Mouse (Mus musculus) midbrain, embryonic 12.5 days (tissue): ENCODE data around the gene S1pr2. TPM values are rescaled to one million over a fixed set of nuclear protein-coding genes. Genes with fewer than 3 reads are reported as not detected.

Source experiments
- ATAC-seq: fragments of 200-750 bp; cut with Nextera tagmentation; 2 replicates; pipeline ENCODE4 v1.8.0; 2017; ENCODE audit warnings: low read depth, moderate TSS enrichment, moderate library complexity; ENCODE audit not compliant: low FRiP score
- H3K27ac ChIP-seq: fragments of 300-500 bp; sonication (generic); replicated peaks from 2 replicates; pipeline ENCODE4 v1.5.1; 2016; ENCODE audit warnings: mild to moderate bottlenecking
- H3K27me3 ChIP-seq: fragments of 300-500 bp; sonication (generic); 2 replicates; pipeline ENCODE4 v1.6.1; 2016; ENCODE audit warnings: mild to moderate bottlenecking
- H3K36me3 ChIP-seq: fragments of 300-500 bp; sonication (generic); 2 replicates; pipeline ENCODE4 v1.6.1; 2016
- H3K4me1 ChIP-seq: fragments of 300-500 bp; sonication (generic); 2 replicates; pipeline ENCODE4 v1.6.1; 2016
- H3K4me2 ChIP-seq: fragments of 300-500 bp; sonication (generic); replicated peaks from 2 replicates; pipeline ENCODE4 v1.6.1; 2016; ENCODE audit warnings: mild to moderate bottlenecking, moderate library complexity
- H3K4me3 ChIP-seq: fragments of 300-500 bp; sonication (generic); 2 replicates; pipeline ENCODE4 v1.5.1; 2016; ENCODE audit warnings: mild to moderate bottlenecking
- H3K9ac ChIP-seq: fragments of 300-500 bp; sonication (generic); replicated peaks from 2 replicates; pipeline ENCODE4 v1.6.1; 2016; ENCODE audit warnings: mild to moderate bottlenecking, moderate library complexity
- H3K9me3 ChIP-seq: fragments of 300-500 bp; sonication (generic); 2 replicates; pipeline ENCODE4 v1.6.1; 2016; ENCODE audit warnings: mild to moderate bottlenecking
- WGBS: fragments of 180-500 bp; shearing (Covaris S2); methylation state at CpG from one replicate; pipeline ENCODE4 v1.1.7; 2016; 5-methylcytosine and 5-hydroxymethylcytosine counted together
- microRNA-seq: library from miRNA; unstranded; fragments of <30 nt; microRNA quantifications from one replicate; pipeline ENCODE4, GENCODE M21; 2017
- polyA plus RNA-seq: library from polyadenylated mRNA; unstranded; fragments of >200 nt; fragmentation: Nextera tagmentation; extraction: Ambion mirVana; gene quantifications from 2 replicates; pipeline ENCODE4 v1.2.1, GENCODE M21; 2016

The S1pr2 gene
- polyA plus RNA-seq, 1 experiment from 2014 or later = 22.6 TPM

GRCm38 (mm10) chr9:20916160-20916559, 60.4 kb downstream of the S1pr2 start:
- Histone ChIP-seq H3K27me3 (no peaks in the 10 kb centered on the region), H3K4me1 (no peaks in the 10 kb centered on the region), H3K27ac (no peak overlapping the region), H3K9me3 (no peaks in the 10 kb centered on the region), H3K9ac (no peak overlapping the region), H3K4me3 (no peak overlapping the region), H3K36me3 (peaks cover 100% of the 10 kb centered on the region), H3K4me2 (no peak overlapping the region)
- 94% methylated on average over 4 of the region's 4 CpGs for WGBS
- ATAC-seq = no peak

Small RNA genes within 50 kb of the gene (microRNA-seq; reads per million reads assigned to microRNA genes)
- not detected for gene Mir7081

Other genes starting within 250 kb of the S1pr2 start
- 40.8 and 42.9 TPM in 2 replicates for gene Olfm2, start 230.4 kb downstream of the S1pr2 start, polyA plus RNA-seq
- 0.63 and 0.84 TPM in 2 replicates for gene Col5a3, start 161.7 kb downstream of the S1pr2 start, polyA plus RNA-seq
- not detected in 2 replicates for gene Rdh8, start 158.3 kb downstream of the S1pr2 start, polyA plus RNA-seq
- gene A230050P20Rik, start 108.1 kb downstream of the S1pr2 start, polyA plus RNA-seq = 1.3 and 1.8 TPM in 2 replicates
- gene Angptl6, start 97.1 kb downstream of the S1pr2 start, polyA plus RNA-seq = 4.3 TPM in 2 replicates
- 55.3 and 62.7 TPM in 2 replicates for gene Ppan, start 88.6 kb downstream of the S1pr2 start, polyA plus RNA-seq
- 298 and 321 TPM in 2 replicates for gene Eif3g, start 78.2 kb downstream of the S1pr2 start, polyA plus RNA-seq
- 109 and 113 TPM in 2 replicates for gene Dnmt1, start 16.9 kb downstream of the S1pr2 start, polyA plus RNA-seq
- 101 and 109 TPM in 2 replicates for gene Mrpl4, start 26.0 kb upstream of the S1pr2 start, polyA plus RNA-seq
- 3.5 and 5.0 TPM in 2 replicates for gene Icam1, start 39.2 kb upstream of the S1pr2 start, polyA plus RNA-seq
- gene Icam4, start 52.6 kb upstream of the S1pr2 start, polyA plus RNA-seq = 1.1 and 1.3 TPM in 2 replicates
- gene Icam5, start 55.3 kb upstream of the S1pr2 start, polyA plus RNA-seq = 0.08 TPM in 1 of 2 replicates, not detected in the other
- gene Zglp1, start 90.3 kb upstream of the S1pr2 start, polyA plus RNA-seq = 0.98 and 3.1 TPM in 2 replicates
- gene Gm49373, start 96.3 kb upstream of the S1pr2 start, polyA plus RNA-seq = 0.89 and 1.6 TPM in 2 replicates
- 38.0 and 40.7 TPM in 2 replicates for gene Fdx1l, start 96.8 kb upstream of the S1pr2 start, polyA plus RNA-seq
- 2.3 and 2.9 TPM in 2 replicates for gene Gm38431, start 115.2 kb upstream of the S1pr2 start, polyA plus RNA-seq
- 66.7 and 69.8 TPM in 2 replicates for gene Raver1, start 115.2 kb upstream of the S1pr2 start, polyA plus RNA-seq
- gene Tyk2, start 154.5 kb upstream of the S1pr2 start, polyA plus RNA-seq = 12.8 and 14.1 TPM in 2 replicates
- gene Cdc37, start 173.2 kb upstream of the S1pr2 start, polyA plus RNA-seq = 278 and 283 TPM in 2 replicates
- 11.3 and 11.5 TPM in 2 replicates for gene Pde4a, start 188.9 kb upstream of the S1pr2 start, polyA plus RNA-seq